18 mouse cellular contexts compared by ENCODE assay signal in genomic region chr17:71991260-71991659, GRCm38 (mm10).
"Had no signal": no experiment of that assay in that cellular context is flagged by ENCODE, and none has a peak within 500 bp of the region (broad histone marks: within the 10 kb centered on the region; RNA-seq: fewer than 3 reads in every experiment).

No protein-coding gene starts in this region.

- H3K27ac ChIP-seq: liver, embryonic 13.5 days; liver, embryonic 15.5 days; lung, embryonic 15.5 days; macrophage; midbrain, embryonic 12.5 days; neural tube, embryonic 12.5 days had no signal

- H3K27me3 ChIP-seq: liver, embryonic 13.5 days; liver, embryonic 15.5 days; megakaryocyte, embryonic 14.5 days; neural tube, embryonic 12.5 days had no signal

- H3K4me3 ChIP-seq: liver, embryonic 13.5 days; liver, embryonic 15.5 days; lung, embryonic 15.5 days; megakaryocyte, embryonic 14.5 days; midbrain, embryonic 12.5 days; neural tube, embryonic 12.5 days had no signal

- H3K4me1 ChIP-seq: liver, embryonic 13.5 days; liver, embryonic 15.5 days; megakaryocyte, embryonic 14.5 days had no signal

- DNase-seq: liver, embryonic 13.5 days; liver, postnatal 0 days; lung, adult 2 months; lung, postnatal 14 days; lung, postnatal 36 days; midbrain, embryonic 14.5 days; right cerebral cortex, postnatal 14 days; spleen, adult 18-20 months; thymus, adult 18-20 months; thymus, postnatal 14 days; thymus, postnatal 36 days had no signal

- H3K9me3 ChIP-seq: liver, embryonic 13.5 days; liver, embryonic 15.5 days; lung, embryonic 15.5 days; midbrain, embryonic 12.5 days; neural tube, embryonic 12.5 days had no signal

- H3K4me2 ChIP-seq: liver, embryonic 13.5 days; liver, embryonic 15.5 days; lung, embryonic 15.5 days; midbrain, embryonic 12.5 days; neural tube, embryonic 12.5 days had no signal

- ATAC-seq: liver, postnatal 0 days; lung, postnatal 0 days had no signal

- H3K9ac ChIP-seq: liver, embryonic 13.5 days; liver, embryonic 15.5 days; liver, postnatal 0 days; lung, embryonic 15.5 days; midbrain, embryonic 12.5 days; neural tube, embryonic 12.5 days had no signal

- H3K36me3 ChIP-seq: liver, embryonic 13.5 days; liver, embryonic 15.5 days; lung, embryonic 15.5 days; midbrain, embryonic 12.5 days; neural tube, embryonic 12.5 days had no signal
